Mouse (Mus musculus) stomach, adult 2 months (tissue): ENCODE results near the gene Olfr609. TPM values are rescaled to one million over a fixed set of nuclear protein-coding genes. Genes with fewer than 3 reads are reported as not detected.

Experiments used
- polyA plus RNA-seq: library from polyadenylated mRNA; depleted of rRNA; stranded (reverse); fragments of >200 nt; gene quantifications from 2 replicates; pipeline ENCODE4 v1.2.3, GENCODE M21; 2012; rRNA removed

The Olfr609 gene
- not detected in 2 replicates for polyA plus RNA-seq

GRCm38 (mm10) chr7:103497962-103498361 lies at the start of gene Olfr609:
Gene Olfr609 (minus strand): TSS chr7:103498062.

GRCm38 (mm10) chr7:103542617-103543016 lies 44.8 kb upstream of the Olfr609 start, which contains the start of gene Olfr612:
Gene Olfr612 (minus strand): TSS chr7:103542717.

GRCm38 (mm10) chr7:103520746-103521145 lies 22.9 kb upstream of the Olfr609 start, which contains the start of gene Olfr611:
Gene Olfr611 (minus strand): TSS chr7:103520846.

GRCm38 (mm10) chr7:103512022-103512421 lies 14.2 kb upstream of the Olfr609 start, which contains the start of gene Olfr610:
Gene Olfr610 (minus strand): TSS chr7:103512122.

GRCm38 (mm10) chr7:103469577-103469976 lies 28.3 kb downstream of the Olfr609 start, which contains the start of gene Olfr608:
Gene Olfr608 (plus strand): TSS chr7:103469877.

GRCm38 (mm10) chr7:103448746-103449145 lies 49.1 kb downstream of the Olfr609 start, which contains the start of gene Olfr606:
Gene Olfr606 (plus strand): TSS chr7:103449046.

GRCm38 (mm10) chr7:103445339-103445738 lies 52.5 kb downstream of the Olfr609 start, which contains the start of gene Olfr605:
Gene Olfr605 (minus strand): TSS chr7:103445439.

Other genes with a start within 250 kb of the Olfr609 start
- not detected in 2 replicates for gene Usp17ld, start 245.6 kb downstream of the Olfr609 start, polyA plus RNA-seq
- gene Olfr596, start 192.4 kb downstream of the Olfr609 start, polyA plus RNA-seq, result not detected in 2 replicates
- not detected in 2 replicates for gene Olfr597, start 181.7 kb downstream of the Olfr609 start, polyA plus RNA-seq
- not detected in 2 replicates for gene Olfr598, start 174.5 kb downstream of the Olfr609 start, polyA plus RNA-seq
- not detected in 2 replicates for gene Olfr599, start 162.1 kb downstream of the Olfr609 start, polyA plus RNA-seq
- gene Olfr600, start 148.4 kb downstream of the Olfr609 start, polyA plus RNA-seq, result not detected in 2 replicates
- gene Olfr601, start 135.4 kb downstream of the Olfr609 start, polyA plus RNA-seq, result not detected in 2 replicates
- not detected in 2 replicates for gene Olfr603, start 111.9 kb downstream of the Olfr609 start, polyA plus RNA-seq
- gene Usp17lc, start 83.0 kb downstream of the Olfr609 start, polyA plus RNA-seq, result not detected in 2 replicates
- not detected in 2 replicates for gene Olfr605, start 52.6 kb downstream of the Olfr609 start, polyA plus RNA-seq
- not detected in 2 replicates for gene Olfr606, start 49.0 kb downstream of the Olfr609 start, polyA plus RNA-seq
- gene Olfr607, start 33.9 kb downstream of the Olfr609 start, polyA plus RNA-seq, result not detected in 2 replicates
- gene Olfr608, start 28.2 kb downstream of the Olfr609 start, polyA plus RNA-seq, result not detected in 2 replicates
- gene Olfr610, start 14.1 kb upstream of the Olfr609 start, polyA plus RNA-seq, result not detected in 2 replicates
- not detected in 2 replicates for gene Olfr611, start 22.8 kb upstream of the Olfr609 start, polyA plus RNA-seq
- gene Olfr612, start 44.7 kb upstream of the Olfr609 start, polyA plus RNA-seq, result not detected in 2 replicates
- not detected in 2 replicates for gene Olfr613, start 50.0 kb upstream of the Olfr609 start, polyA plus RNA-seq
- gene Olfr615, start 58.0 kb upstream of the Olfr609 start, polyA plus RNA-seq, result not detected in 2 replicates
- gene Olfr616, start 71.1 kb upstream of the Olfr609 start, polyA plus RNA-seq, result not detected in 2 replicates
- gene Olfr617, start 75.0 kb upstream of the Olfr609 start, polyA plus RNA-seq, result not detected in 2 replicates
- gene Olfr618, start 92.0 kb upstream of the Olfr609 start, polyA plus RNA-seq, result not detected in 2 replicates
- not detected in 2 replicates for gene Olfr619, start 102.5 kb upstream of the Olfr609 start, polyA plus RNA-seq
- not detected in 2 replicates for gene Olfr620, start 114.5 kb upstream of the Olfr609 start, polyA plus RNA-seq
- gene Olfr622, start 144.6 kb upstream of the Olfr609 start, polyA plus RNA-seq, result not detected in 2 replicates
- not detected in 2 replicates for gene Olfr623, start 165.6 kb upstream of the Olfr609 start, polyA plus RNA-seq
- gene Olfr624, start 173.1 kb upstream of the Olfr609 start, polyA plus RNA-seq, result not detected in 2 replicates
- not detected in 2 replicates for gene Olfr625-ps1, start 184.7 kb upstream of the Olfr609 start, polyA plus RNA-seq
- gene Olfr243, start 216.6 kb upstream of the Olfr609 start, polyA plus RNA-seq, result not detected in 2 replicates
- not detected in 2 replicates for gene Olfr628, start 232.3 kb upstream of the Olfr609 start, polyA plus RNA-seq
- gene Olfr629, start 246.9 kb upstream of the Olfr609 start, polyA plus RNA-seq, result not detected in 2 replicates